Mouse (Mus musculus): ENCODE data around the gene Serf1.
"Not testable (repeated sequence)": the region's sequence is repeated elsewhere in the genome, so short reads cannot be mapped to it uniquely, and the experiment has no call there.

DNA sequence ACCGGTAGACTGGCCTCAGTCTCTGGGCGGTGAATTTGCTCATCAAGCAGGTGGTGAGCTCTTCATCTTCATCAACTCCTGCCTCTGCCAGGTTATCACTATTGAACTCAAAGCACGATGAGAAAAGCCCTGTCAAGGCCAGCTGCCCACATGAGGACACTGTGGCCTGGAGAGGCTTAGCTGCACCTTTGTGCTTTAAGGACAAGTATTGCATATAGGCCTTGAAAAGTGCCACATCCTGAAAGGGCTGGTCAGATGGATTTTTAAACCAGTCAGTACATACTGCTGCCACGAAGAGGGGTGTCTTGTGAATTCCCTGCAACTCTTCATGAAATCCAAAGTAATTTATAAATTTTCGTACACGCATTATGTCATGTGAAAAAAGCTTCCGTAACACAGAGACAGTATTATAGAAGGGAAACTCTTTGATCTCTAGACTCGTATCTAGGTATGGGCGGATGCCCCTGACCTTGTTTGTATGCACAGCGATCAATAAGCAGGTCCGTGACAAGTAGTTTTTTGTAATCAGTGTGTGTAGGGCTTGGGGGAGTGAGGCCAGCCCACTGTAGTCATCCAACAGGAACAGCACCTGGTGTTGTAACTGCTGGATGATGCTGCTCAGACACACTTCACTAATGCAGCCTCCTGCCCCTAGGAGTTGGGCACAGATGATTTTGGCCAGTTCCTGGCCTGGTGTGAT, 53.5 kb downstream of the Serf1 start:
- not testable (repeated sequence) for TF ChIP-seq CTCF (IDR thresholded peaks at IDR 0.05; ENCODE audit: control insufficient read depth, insufficient read depth, low read length); POLR2A (IDR thresholded peaks at IDR 0.05; ENCODE audit: borderline replicate concordance, control insufficient read depth, low read depth, low read length)

All from bone marrow, adult 2 months (tissue).